Mouse (Mus musculus) limb, embryonic 13.5 days (tissue): ENCODE results near the gene Il4i1. TPM values are rescaled to one million over a fixed set of nuclear protein-coding genes. Genes with fewer than 3 reads are reported as not detected.

ENCODE experiments used
- ATAC-seq: fragments of 200-750 bp; cut with Nextera tagmentation; 2 replicates; pipeline ENCODE4 v1.8.0; 2017; ENCODE audit warnings: low read depth, moderate number of reproducible peaks, moderate TSS enrichment; ENCODE audit not compliant: low FRiP score
- H3K27ac ChIP-seq: fragments of 300-500 bp; sonication (generic); 2 replicates; pipeline ENCODE4 v1.5.1; 2015; ENCODE audit warnings: inconsistent platforms, mild to moderate bottlenecking, moderate library complexity
- H3K27me3 ChIP-seq: fragments of 300-500 bp; sonication (generic); 2 replicates; pipeline ENCODE4 v1.6.1; 2015; ENCODE audit warnings: mild to moderate bottlenecking, inconsistent platforms
- H3K36me3 ChIP-seq: fragments of 300-500 bp; sonication (generic); 2 replicates; pipeline ENCODE4 v1.6.1; 2015; ENCODE audit warnings: inconsistent platforms, mild to moderate bottlenecking, moderate library complexity
- H3K4me1 ChIP-seq: fragments of 300-500 bp; sonication (generic); 2 replicates; pipeline ENCODE4 v1.6.1; 2015; ENCODE audit warnings: inconsistent platforms
- H3K4me2 ChIP-seq: fragments of 300-500 bp; sonication (generic); replicated peaks from 2 replicates; pipeline ENCODE4 v1.6.1; 2015; ENCODE audit warnings: inconsistent platforms, mild to moderate bottlenecking, moderate library complexity
- H3K4me3 ChIP-seq: fragments of 300-500 bp; sonication (generic); 2 replicates; pipeline ENCODE4 v1.5.1; 2015; ENCODE audit warnings: moderate library complexity, mild to moderate bottlenecking, inconsistent platforms
- H3K9ac ChIP-seq: fragments of 300-500 bp; sonication (generic); 2 replicates; pipeline ENCODE4 v1.6.1; 2015; ENCODE audit warnings: mild to moderate bottlenecking, inconsistent platforms
- H3K9me3 ChIP-seq: fragments of 300-500 bp; sonication (generic); 2 replicates; pipeline ENCODE4 v1.6.1; 2016; ENCODE audit warnings: inconsistent platforms
- WGBS: fragments of 180-500 bp; shearing (Covaris S2); methylation state at CpG from one replicate; pipeline ENCODE4 v1.1.7; 2015; 5-methylcytosine and 5-hydroxymethylcytosine counted together
- polyA plus RNA-seq: library from polyadenylated mRNA; unstranded; fragments of >200 nt; fragmentation: Nextera tagmentation; extraction: Ambion mirVana; gene quantifications from 2 replicates; pipeline ENCODE4 v1.2.1, GENCODE M21; 2015

Il4i1 gene
- polyA plus RNA-seq, 1 experiment from 2014 or later = 2.5 TPM

GRCm38 (mm10) chr7:44860576-44861428 is 44.6 kb downstream of the Il4i1 start:
- Histone ChIP-seq H3K4me3 (no peak overlapping the region), H3K4me2 (0 out of 2 replicates have a peak overlapping the region, but pooled peaks have one; percentile 4), H3K9me3 (no peaks in the 10 kb centered on the region), H3K27ac (peak overlapping the region; percentile 44; the same call in 1 of the 2 replicates), H3K4me1 (peaks cover 36% of the 10 kb centered on the region), H3K27me3 (no peaks in the 10 kb centered on the region), H3K9ac (peak overlapping the region; percentile 35), H3K36me3 (peaks cover 57% of the 10 kb centered on the region)
- WGBS = 60% methylated on average over 22 of the region's 22 CpGs
- ATAC-seq = peak; percentile 12; the same call in 1 of the 2 replicates

- no peak for ATAC-seq
- 81% methylated on average over 14 of the region's 14 CpGs for WGBS
- Histone ChIP-seq H3K4me1 (peaks cover 37% of the 10 kb centered on the region), H3K27ac (peak overlapping the region; percentile 44; the same call in 1 of the 2 replicates), H3K27me3 (no peaks in the 10 kb centered on the region), H3K4me2 (no peak overlapping the region), H3K36me3 (peaks cover 63% of the 10 kb centered on the region), H3K9me3 (no peaks in the 10 kb centered on the region), H3K4me3 (no peak overlapping the region), H3K9ac (no peak overlapping the region)
These were observed 45.2 kb downstream of the Il4i1 start for GRCm38 (mm10) chr7:44861429-44861816.

GRCm38 (mm10) chr7:44862434-44862833 is 46.2 kb downstream of the Il4i1 start:
- no peak for ATAC-seq
- no peak overlapping the region for H3K27ac ChIP-seq
- H3K36me3 ChIP-seq = peaks cover 73% of the 10 kb centered on the region

GRCm38 (mm10) chr7:44863210-44863609 is 47.0 kb downstream of the Il4i1 start:
- Histone ChIP-seq H3K27ac (no peak overlapping the region), H3K4me1 (peaks cover 44% of the 10 kb centered on the region), H3K4me3 (no peak overlapping the region), H3K4me2 (no peak overlapping the region), H3K9me3 (no peaks in the 10 kb centered on the region), H3K36me3 (peaks cover 78% of the 10 kb centered on the region), H3K27me3 (no peaks in the 10 kb centered on the region), H3K9ac (0 out of 2 replicates have a peak overlapping the region, but pooled peaks have one; percentile 19)
- 89% methylated on average over 14 of the region's 14 CpGs for WGBS
- no peak for ATAC-seq

More at GRCm38 (mm10) chr7:44862434-44862833, 46.2 kb downstream of the Il4i1 start:
- H3K9ac ChIP-seq = no peak overlapping the region
- no peak overlapping the region for H3K4me3 ChIP-seq
- H3K4me2 ChIP-seq = no peak overlapping the region
- WGBS = 85% methylated on average over 8 of the region's 8 CpGs
- H3K27me3 ChIP-seq = no peaks in the 10 kb centered on the region
- peaks cover 44% of the 10 kb centered on the region for H3K4me1 ChIP-seq
- no peaks in the 10 kb centered on the region for H3K9me3 ChIP-seq

- Histone ChIP-seq H3K4me3 (no peak overlapping the region), H3K4me2 (no peak overlapping the region), H3K36me3 (peaks cover 78% of the 10 kb centered on the region), H3K27ac (no peak overlapping the region), H3K27me3 (no peaks in the 10 kb centered on the region), H3K4me1 (peaks cover 41% of the 10 kb centered on the region), H3K9ac (no peak overlapping the region), H3K9me3 (no peaks in the 10 kb centered on the region)
- ATAC-seq = no peak
- WGBS = 81% methylated on average over 11 of the region's 11 CpGs
These were observed 47.9 kb downstream of the Il4i1 start for GRCm38 (mm10) chr7:44863982-44864494.

- Histone ChIP-seq H3K27ac (peak overlapping the region; percentile 48; the same call in 1 of the 2 replicates), H3K4me1 (peaks cover 41% of the 10 kb centered on the region)
- ATAC-seq = no peak
These were observed 48.7 kb downstream of the Il4i1 start for GRCm38 (mm10) chr7:44864595-44865542.

GRCm38 (mm10) chr7:44866276-44867009 is 50.3 kb downstream of the Il4i1 start:
- 58% methylated on average over 15 of the region's 15 CpGs for WGBS
- H3K9ac ChIP-seq = peak overlapping the region; percentile 53
- ATAC-seq = no peak
- H3K4me3 ChIP-seq = peak overlapping the region; percentile 87
- H3K4me1 ChIP-seq = peaks cover 50% of the 10 kb centered on the region
- H3K27me3 ChIP-seq = no peaks in the 10 kb centered on the region
- peak overlapping the region; percentile 99 for H3K4me2 ChIP-seq
- peaks cover 64% of the 10 kb centered on the region for H3K36me3 ChIP-seq
- peak overlapping the region; percentile 48 for H3K27ac ChIP-seq
- H3K9me3 ChIP-seq = no peaks in the 10 kb centered on the region

More at GRCm38 (mm10) chr7:44864595-44865542, 48.7 kb downstream of the Il4i1 start:
- 82% methylated on average over 24 of the region's 24 CpGs for WGBS
- no peaks in the 10 kb centered on the region for H3K27me3 ChIP-seq
- H3K4me2 ChIP-seq = peak overlapping the region; percentile 99; the same call in 1 of the 2 replicates
- H3K9ac ChIP-seq = no peak overlapping the region
- no peaks in the 10 kb centered on the region for H3K9me3 ChIP-seq
- no peak overlapping the region for H3K4me3 ChIP-seq
- H3K36me3 ChIP-seq = peaks cover 74% of the 10 kb centered on the region

- no peaks in the 10 kb centered on the region for H3K27me3 ChIP-seq
- no peak for ATAC-seq
- peak overlapping the region; percentile 99 for H3K9ac ChIP-seq
- peak overlapping the region; percentile 99 for H3K4me2 ChIP-seq
- WGBS = 73% methylated on average over 19 of the region's 19 CpGs
- H3K27ac ChIP-seq = peak overlapping the region; percentile 22; the same call in 1 of the 2 replicates
- no peaks in the 10 kb centered on the region for H3K9me3 ChIP-seq
- H3K4me1 ChIP-seq = peaks cover 50% of the 10 kb centered on the region
- H3K36me3 ChIP-seq = peaks cover 57% of the 10 kb centered on the region
- H3K4me3 ChIP-seq = peak overlapping the region; percentile 87
These were observed 51.0 kb downstream of the Il4i1 start for GRCm38 (mm10) chr7:44867010-44867702.

- ATAC-seq = no peak
- Histone ChIP-seq H3K27me3 (no peaks in the 10 kb centered on the region), H3K4me1 (peaks cover 50% of the 10 kb centered on the region), H3K9ac (peak overlapping the region; percentile 99), H3K4me3 (peak overlapping the region; percentile 87), H3K9me3 (no peaks in the 10 kb centered on the region), H3K27ac (no peak overlapping the region; the same call in 1 of the 2 replicates), H3K36me3 (peaks cover 51% of the 10 kb centered on the region), H3K4me2 (peak overlapping the region; percentile 99)
- WGBS = 57% methylated on average over 9 of the region's 9 CpGs
These were observed 51.6 kb downstream of the Il4i1 start for GRCm38 (mm10) chr7:44867802-44868201.

GRCm38 (mm10) chr7:44868465-44868864 is 52.3 kb downstream of the Il4i1 start:
- peak overlapping the region; percentile 100; the same call in 1 of the 2 replicates for H3K27ac ChIP-seq
- H3K4me3 ChIP-seq = peak overlapping the region; percentile 87
- peak overlapping the region; percentile 99 for H3K9ac ChIP-seq
- peaks cover 44% of the 10 kb centered on the region for H3K36me3 ChIP-seq
- no peaks in the 10 kb centered on the region for H3K27me3 ChIP-seq
- peak overlapping the region; percentile 99 for H3K4me2 ChIP-seq
- ATAC-seq = no peak
- WGBS = 7% methylated on average over 16 of the region's 16 CpGs
- H3K9me3 ChIP-seq = no peaks in the 10 kb centered on the region
- peaks cover 50% of the 10 kb centered on the region for H3K4me1 ChIP-seq
